Mouse (Mus musculus) ES-Bruce4 (cell line): ENCODE results near the gene Sqstm1.

Source experiments
- CTCF ChIP-seq: IDR thresholded peaks from one replicate; pipeline ENCODE4 v1.8.1; 2011; ENCODE audit warnings: low read depth, low read length
- POLR2A ChIP-seq: IDR thresholded peaks from one replicate; pipeline ENCODE4 v1.8.1; 2011; ENCODE audit warnings: low read length; ENCODE audit not compliant: insufficient read depth

DNA sequence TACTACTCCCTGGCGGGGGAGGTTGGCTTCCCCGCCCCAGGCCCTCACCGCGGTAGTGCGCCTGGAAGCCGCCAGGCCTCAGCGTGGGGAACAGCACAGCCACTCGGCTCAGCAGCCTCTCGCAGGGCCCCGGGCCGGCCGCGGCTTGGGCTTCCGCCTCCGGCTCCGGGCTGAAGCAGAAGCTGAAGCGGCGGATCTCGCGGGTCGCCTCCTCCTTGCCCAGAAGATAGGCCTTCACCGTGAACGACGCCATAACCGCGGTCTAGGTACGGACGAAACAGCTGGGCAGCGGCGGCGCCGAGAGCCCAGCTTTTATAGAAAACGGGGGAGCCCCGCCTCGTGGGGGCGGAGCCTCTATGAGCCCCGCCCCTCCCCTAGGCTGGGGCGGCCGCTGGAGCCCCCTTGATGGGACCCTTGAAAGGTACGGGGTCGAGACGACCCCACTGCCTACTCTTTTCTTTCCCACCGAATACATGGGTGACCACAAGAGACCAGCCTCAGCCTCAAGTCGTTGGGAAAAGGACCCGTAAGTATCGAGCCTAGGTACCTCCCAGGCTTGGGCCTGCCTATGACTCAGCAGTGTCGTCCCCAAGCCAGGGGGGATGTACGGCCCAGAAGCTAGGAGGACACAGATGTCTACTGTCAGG lies at the start of gene Sqstm1, which contains the start of gene Mgat4b:
- TF ChIP-seq CTCF: no peak
- TF ChIP-seq POLR2A: peak; percentile 96
